Comparison of ENCODE assay signal across 8 mouse cellular contexts in the genomic region with DNA sequence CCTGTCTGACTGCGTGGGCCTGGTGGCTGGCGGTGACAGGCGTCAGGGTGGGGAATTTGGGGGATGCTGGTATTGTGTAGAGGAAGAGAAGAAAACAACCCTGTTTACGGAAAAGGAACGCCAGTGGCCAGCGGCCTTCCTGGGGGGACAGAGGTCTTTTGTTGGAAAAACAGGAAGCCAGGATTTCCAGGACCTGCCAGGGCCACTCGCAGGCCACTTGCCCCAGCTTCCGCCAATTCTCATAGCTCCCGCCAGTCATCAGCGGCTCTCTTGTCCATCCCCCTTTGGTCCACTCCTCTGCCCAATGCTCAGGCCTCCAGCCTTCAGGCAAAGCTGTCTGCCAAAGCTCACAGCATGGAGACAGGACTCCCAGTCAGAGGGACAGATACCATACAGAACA. TPM values are rescaled to one million over a fixed set of nuclear protein-coding genes. Genes with fewer than 3 reads are reported as not detected.
DNase-seq lines count a peak whose midpoint lies in the region; ATAC-seq and TF ChIP-seq lines count a peak whose summit lies in the region.

No protein-coding gene starts in this region.

- no peaks in the 10 kb centered on the region for H3K27me3 ChIP-seq in heart, postnatal 0 days (ENCODE audit: control insufficient read depth, insufficient read depth, low read length)
- H3K27me3 ChIP-seq in small intestine, adult 2 months (ENCODE audit: control insufficient read depth, insufficient read depth, low read length): no peaks in the 10 kb centered on the region

- peaks cover 37% of the 10 kb centered on the region for H3K4me1 ChIP-seq in heart, postnatal 0 days (ENCODE audit: control insufficient read depth, insufficient read depth)
- H3K4me1 ChIP-seq in small intestine, adult 2 months (ENCODE audit: control insufficient read depth, insufficient read depth, insufficient read length, low read length): peaks cover 16% of the 10 kb centered on the region

- H3K27ac ChIP-seq in gastrocnemius, adult 2 months: peak overlapping the region; percentile 96
- peak overlapping the region; percentile 98 for H3K27ac ChIP-seq in heart, postnatal 0 days (ENCODE audit: low read depth)
- peak overlapping the region; percentile 66 for H3K27ac ChIP-seq in small intestine, adult 2 months (ENCODE audit: insufficient read depth, low read depth, low read length)

- 0 out of 2 replicates have a peak overlapping the region, but pooled peaks have one; percentile 39 for H3K4me2 ChIP-seq in heart, postnatal 0 days (ENCODE audit: low read depth, low read length)

- DNase-seq in gastrocnemius, adult 2 months: peak; percentile 66
- DNase-seq in gastrocnemius, postnatal 4 days (ENCODE audit: low spot score in 2 of 2): no peak
- DNase-seq in cerebellum, postnatal 14 days: peak; percentile 78 to 82
- peak; percentile 71 for DNase-seq in heart, postnatal 0 days (ENCODE audit: low spot score)
- peak; percentile 76 to 87 for DNase-seq in kidney, postnatal 36 days
- no peak for DNase-seq in thymus, postnatal 10 days (ENCODE audit: low spot score in 2 of 2)
- DNase-seq in gastrocnemius, postnatal 10 days: no peak

- no peaks in the 10 kb centered on the region for H3K36me3 ChIP-seq in heart, postnatal 0 days (replicated peaks; ENCODE audit: control insufficient read depth, insufficient read depth, low read length)
- H3K36me3 ChIP-seq in small intestine, adult 2 months (ENCODE audit: control insufficient read depth, insufficient read depth, low read length): no peaks in the 10 kb centered on the region

- TF ChIP-seq POLR2A in small intestine, adult 2 months (IDR thresholded peaks at IDR 0.05; ENCODE audit: low read depth, low read length): no peak

- TF ChIP-seq CTCF in gastrocnemius, adult 2 months (IDR thresholded peaks at IDR 0.05): no peak
- TF ChIP-seq CTCF in heart, postnatal 0 days (IDR thresholded peaks at IDR 0.05; ENCODE audit: low read depth): no peak
- no peak for TF ChIP-seq CTCF in small intestine, adult 2 months (IDR thresholded peaks at IDR 0.05; ENCODE audit: extremely low read depth, insufficient read length, insufficient replicate concordance, low read depth, low read length)

- peak; percentile 6 for ATAC-seq in heart, postnatal 0 days (ENCODE audit: insufficient read depth, low read depth)

- peak overlapping the region; percentile 32; the same call in 1 of the 2 replicates for H3K9ac ChIP-seq in heart, postnatal 0 days (replicated peaks; ENCODE audit: low read depth, low read length)

- 32% methylated on average over 10 of the region's 10 CpGs for WGBS in heart, postnatal 0 days
- WGBS in small intestine, adult 2 months: 85% methylated on average over 10 of the region's 10 CpGs

- no peaks in the 10 kb centered on the region for H3K9me3 ChIP-seq in heart, postnatal 0 days (replicated peaks; ENCODE audit: control insufficient read depth, low read length)

- peak; percentile 88; the same call in 1 of the 2 replicates for TF ChIP-seq EP300 in heart, postnatal 0 days (IDR thresholded peaks at IDR 0.05; ENCODE audit: low read depth)

- H3K4me3 ChIP-seq in gastrocnemius, adult 2 months: peak overlapping the region; percentile 55; the same call in 1 of the 2 replicates
- H3K4me3 ChIP-seq in heart, postnatal 0 days (ENCODE audit: low read depth, low read length): no peak overlapping the region
- H3K4me3 ChIP-seq in small intestine, adult 2 months (ENCODE audit: low read depth, low read length): no peak overlapping the region

- intact Hi-C loops in gastrocnemius, adult 2 months (cut with DNase I): no loop called here

RNA-seq across cellular contexts. Expression of gene Creld2, which starts 20.7 kb away (rescaled TPM):
- 10 to 100 TPM in 1 of 2 experiments, 1 to 10 TPM in 1; 8.1 to 11.6 TPM for total RNA-seq in gastrocnemius, adult 2 months (2021)
- total RNA-seq in gastrocnemius, postnatal 4 days (2021): 10 to 100 TPM; 20.8 to 22.0 TPM
- 23.3 and 24.0 TPM in 2 replicates for total RNA-seq in heart, postnatal 0 days (2014; rRNA removed; ENCODE audit: low replicate concordance)
- 26.3 and 35.3 TPM in 2 replicates for polyA plus RNA-seq in heart, postnatal 0 days (2015; fragmentation: Nextera tagmentation; extraction: Ambion mirVana)
- 55.7 and 59.1 TPM in 2 replicates for polyA plus RNA-seq in small intestine, adult 2 months (2012; rRNA removed)
- 10 to 100 TPM in 1 of 2 experiments, 1 to 10 TPM in 1; 9.4 to 13.6 TPM for total RNA-seq in gastrocnemius, postnatal 10 days (2021)

RNA-seq across cellular contexts. Expression of gene Alg12, which starts 21.0 kb away (rescaled TPM):
- 1 to 10 TPM; 3.9 to 6.6 TPM for total RNA-seq in gastrocnemius, adult 2 months (2021)
- total RNA-seq in gastrocnemius, postnatal 4 days (2021): 1 to 10 TPM; 6.9 to 9.0 TPM
- total RNA-seq in heart, postnatal 0 days (2014; rRNA removed; ENCODE audit: low replicate concordance): 19.5 and 21.8 TPM in 2 replicates
- polyA plus RNA-seq in heart, postnatal 0 days (2015; fragmentation: Nextera tagmentation; extraction: Ambion mirVana): 6.4 and 6.5 TPM in 2 replicates
- polyA plus RNA-seq in small intestine, adult 2 months (2012; rRNA removed): 14.5 and 16.4 TPM in 2 replicates
- 1 to 10 TPM; 5.7 to 6.5 TPM for total RNA-seq in gastrocnemius, postnatal 10 days (2021)

RNA-seq across cellular contexts. Expression of gene Pim3, which starts 21.9 kb away (rescaled TPM):
- 10 to 100 TPM; 34.4 to 46.6 TPM for total RNA-seq in gastrocnemius, adult 2 months (2021)
- 10 to 100 TPM; 18.5 to 21.0 TPM for total RNA-seq in gastrocnemius, postnatal 4 days (2021)
- 98.4 and 139 TPM in 2 replicates for total RNA-seq in heart, postnatal 0 days (2014; rRNA removed; ENCODE audit: low replicate concordance)
- 50.6 and 71.1 TPM in 2 replicates for polyA plus RNA-seq in heart, postnatal 0 days (2015; fragmentation: Nextera tagmentation; extraction: Ambion mirVana)
- 38.3 and 60.3 TPM in 2 replicates for polyA plus RNA-seq in small intestine, adult 2 months (2012; rRNA removed)
- 10 to 100 TPM; 14.8 to 19.4 TPM for total RNA-seq in gastrocnemius, postnatal 10 days (2021)

Comparison
In these comparisons a context has a peak if more than half of its experiments do, and no peak if none do; other contexts are left out.
1. DNase-seq: peak in gastrocnemius, adult 2 months (single experiment), cerebellum, postnatal 14 days (2 of 2), heart, postnatal 0 days (single experiment) and kidney, postnatal 36 days (2 of 2); none in gastrocnemius, postnatal 4 days (0 of 2), thymus, postnatal 10 days (0 of 2) and gastrocnemius, postnatal 10 days (single experiment).
2. Peak in every context shown above with its lines, with median percentiles within 50 percentile points of each other: H3K27ac ChIP-seq.